Mouse (Mus musculus): ENCODE measurements at regions not wholly inside any gene's neighbourhood (a gene's known extent, or its start where the extent isn't known, plus 50 kb on each side); places are given as distances from the start of the nearest gene placed in this dataset.

- Histone ChIP-seq H3K9me3 (replicated peaks; ENCODE audit: control insufficient read depth, low read length) (no peaks in the 10 kb centered on the region), H3K36me3 (ENCODE audit: control insufficient read depth, insufficient read depth, low read length) (no peaks in the 10 kb centered on the region), H3K4me1 (ENCODE audit: control insufficient read depth, insufficient read depth, low read length) (no peaks in the 10 kb centered on the region), H3K9ac (ENCODE audit: low read length) (no peak overlapping the region), H3K4me2 (ENCODE audit: low read depth, low read length) (no peak overlapping the region), H3K4me3 (replicated peaks; ENCODE audit: low read length) (no peak overlapping the region), H3K27ac (ENCODE audit: low read length) (no peak overlapping the region), H3K27me3 (ENCODE audit: control insufficient read depth, insufficient read depth, low read length) (no peaks in the 10 kb centered on the region)
- ATAC-seq (ENCODE audit: insufficient read depth, low FRiP score) = no peak
- WGBS = 73% methylated on average over 9 of the region's 9 CpGs
These were observed 104.1 kb downstream of the Cxcl12 start for GRCm38 (mm10) chr6:117272227-117272955.

DNA sequence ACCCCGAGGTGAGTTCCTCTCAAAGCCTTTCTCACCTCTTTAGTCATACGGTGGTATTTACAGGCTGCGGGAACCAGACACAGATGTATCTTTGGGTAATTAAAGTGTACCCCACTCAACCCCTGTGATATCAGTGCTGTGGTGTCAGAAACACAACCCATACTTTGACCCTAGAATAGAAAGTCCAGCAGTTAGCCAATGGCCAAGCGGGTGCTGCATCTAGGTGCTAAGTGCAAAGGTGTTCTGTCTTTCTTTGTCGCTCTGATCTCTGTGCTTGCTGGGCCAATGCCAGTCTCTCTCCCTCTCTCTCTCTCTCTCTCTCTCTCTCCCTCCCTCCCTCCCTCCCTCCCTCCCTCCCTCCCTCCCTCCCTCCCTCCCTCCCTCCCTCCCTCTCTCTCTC is 107.6 kb downstream of the Cxcl12 start:
- 77% methylated on average over 5 of the region's 5 CpGs for WGBS
- no peak for ATAC-seq (ENCODE audit: insufficient read depth, low FRiP score)

GRCm38 (mm10) chr6:117276850-117277249 is 108.5 kb downstream of the Cxcl12 start:
- H3K4me1 ChIP-seq (ENCODE audit: control insufficient read depth, insufficient read depth, low read length) = no peaks in the 10 kb centered on the region
- no peak overlapping the region for H3K4me2 ChIP-seq (ENCODE audit: low read depth, low read length)
- H3K36me3 ChIP-seq (ENCODE audit: control insufficient read depth, insufficient read depth, low read length) = no peaks in the 10 kb centered on the region
- no peak for ATAC-seq (ENCODE audit: insufficient read depth, low FRiP score)
- H3K9ac ChIP-seq (ENCODE audit: low read length) = no peak overlapping the region
- H3K27ac ChIP-seq (ENCODE audit: low read length) = no peak overlapping the region
- WGBS = 62% methylated on average over 3 of the region's 3 CpGs
- H3K9me3 ChIP-seq (replicated peaks; ENCODE audit: control insufficient read depth, low read length) = no peaks in the 10 kb centered on the region
- H3K27me3 ChIP-seq (ENCODE audit: control insufficient read depth, insufficient read depth, low read length) = no peaks in the 10 kb centered on the region
- no peak overlapping the region for H3K4me3 ChIP-seq (replicated peaks; ENCODE audit: low read length)

More for the DNA sequence above, 107.6 kb downstream of the Cxcl12 start:
- Histone ChIP-seq H3K9ac (ENCODE audit: low read length) (no peak overlapping the region), H3K4me1 (ENCODE audit: control insufficient read depth, insufficient read depth, low read length) (no peaks in the 10 kb centered on the region), H3K4me2 (ENCODE audit: low read depth, low read length) (no peak overlapping the region), H3K36me3 (ENCODE audit: control insufficient read depth, insufficient read depth, low read length) (no peaks in the 10 kb centered on the region), H3K4me3 (replicated peaks; ENCODE audit: low read length) (no peak overlapping the region), H3K27me3 (ENCODE audit: control insufficient read depth, insufficient read depth, low read length) (no peaks in the 10 kb centered on the region), H3K27ac (ENCODE audit: low read length) (no peak overlapping the region), H3K9me3 (replicated peaks; ENCODE audit: control insufficient read depth, low read length) (no peaks in the 10 kb centered on the region)

DNA sequence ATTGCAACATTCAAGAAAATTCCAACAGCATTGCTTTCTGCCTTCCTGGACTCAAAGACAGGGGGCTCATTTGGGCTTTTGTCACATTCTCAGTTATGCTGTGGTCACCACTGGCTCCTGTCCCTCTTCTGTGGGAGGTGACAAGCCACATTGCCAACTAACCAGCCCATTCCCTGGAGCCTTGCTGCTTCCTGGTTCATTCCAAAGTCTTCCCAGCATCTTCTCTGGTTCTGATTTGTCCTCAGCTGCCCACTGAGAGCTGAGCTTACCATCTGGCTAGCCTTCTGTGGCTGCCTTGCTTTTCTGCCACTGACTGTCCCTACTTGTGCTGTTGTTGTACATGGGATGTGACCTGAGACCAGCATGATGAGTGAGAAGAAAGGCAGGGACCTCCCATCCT is 111.0 kb downstream of the Cxcl12 start:
- ATAC-seq (ENCODE audit: insufficient read depth, low FRiP score) = no peak
- no peak overlapping the region for H3K4me2 ChIP-seq (ENCODE audit: low read depth, low read length)

DNA sequence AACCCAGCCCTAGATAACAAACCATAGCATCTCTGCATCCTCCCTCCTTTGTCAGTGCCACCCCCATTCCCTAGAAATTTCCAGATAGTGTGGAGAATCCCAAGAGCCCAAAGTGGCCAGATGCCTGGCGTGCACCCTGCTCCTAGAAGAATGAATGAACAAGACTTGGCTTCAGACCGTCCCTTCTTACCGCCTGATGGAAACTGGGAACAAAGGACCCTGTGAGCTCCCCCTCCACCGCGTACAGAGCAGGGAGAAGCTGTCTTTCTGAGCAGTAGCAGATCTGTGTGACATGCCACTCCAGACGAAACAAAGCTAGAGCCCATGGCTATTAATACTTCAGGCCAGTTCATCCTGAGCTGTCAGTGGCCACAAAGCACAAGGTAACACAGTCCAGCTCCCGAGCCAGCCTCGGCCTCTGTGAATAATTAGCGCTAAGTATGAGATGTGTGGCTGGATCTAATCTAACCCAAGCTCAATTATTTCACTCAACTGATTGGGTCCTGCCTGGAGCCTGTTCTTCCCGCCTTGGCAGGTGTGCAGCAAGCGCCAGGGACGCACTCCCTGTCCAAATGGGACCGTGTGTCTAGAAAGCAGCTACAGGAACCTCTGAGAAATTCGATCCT is 111.6 kb downstream of the Cxcl12 start:
- ATAC-seq (ENCODE audit: insufficient read depth, low FRiP score) = peak; percentile 40; the same call in 1 of the 2 replicates
- WGBS = 51% methylated on average over 14 of the region's 14 CpGs

More for the DNA sequence above, 111.0 kb downstream of the Cxcl12 start:
- no peaks in the 10 kb centered on the region for H3K4me1 ChIP-seq (ENCODE audit: control insufficient read depth, insufficient read depth, low read length)
- no peaks in the 10 kb centered on the region for H3K36me3 ChIP-seq (ENCODE audit: control insufficient read depth, insufficient read depth, low read length)
- H3K4me3 ChIP-seq (replicated peaks; ENCODE audit: low read length) = no peak overlapping the region
- no peak overlapping the region for H3K9ac ChIP-seq (ENCODE audit: low read length)
- no peaks in the 10 kb centered on the region for H3K9me3 ChIP-seq (replicated peaks; ENCODE audit: control insufficient read depth, low read length)
- H3K27ac ChIP-seq (ENCODE audit: low read length) = no peak overlapping the region
- H3K27me3 ChIP-seq (ENCODE audit: control insufficient read depth, insufficient read depth, low read length) = no peaks in the 10 kb centered on the region

GRCm38 (mm10) chr6:117280911-117281310 is 112.6 kb downstream of the Cxcl12 start:
- no peak overlapping the region for H3K4me3 ChIP-seq (replicated peaks; ENCODE audit: low read length)
- no peak overlapping the region for H3K27ac ChIP-seq (ENCODE audit: low read length)
- no peaks in the 10 kb centered on the region for H3K4me1 ChIP-seq (ENCODE audit: control insufficient read depth, insufficient read depth, low read length)
- H3K9me3 ChIP-seq (replicated peaks; ENCODE audit: control insufficient read depth, low read length) = no peaks in the 10 kb centered on the region
- H3K9ac ChIP-seq (ENCODE audit: low read length) = no peak overlapping the region
- no peak overlapping the region for H3K4me2 ChIP-seq (ENCODE audit: low read depth, low read length)
- no peaks in the 10 kb centered on the region for H3K27me3 ChIP-seq (ENCODE audit: control insufficient read depth, insufficient read depth, low read length)
- no peaks in the 10 kb centered on the region for H3K36me3 ChIP-seq (ENCODE audit: control insufficient read depth, insufficient read depth, low read length)
- ATAC-seq (ENCODE audit: insufficient read depth, low FRiP score) = no peak
- WGBS = 71% methylated on average over 3 of the region's 3 CpGs

More for the DNA sequence above, 111.6 kb downstream of the Cxcl12 start:
- Histone ChIP-seq H3K9ac (ENCODE audit: low read length) (no peak overlapping the region), H3K27me3 (ENCODE audit: control insufficient read depth, insufficient read depth, low read length) (no peaks in the 10 kb centered on the region), H3K27ac (ENCODE audit: low read length) (no peak overlapping the region), H3K4me2 (ENCODE audit: low read depth, low read length) (no peak overlapping the region), H3K9me3 (replicated peaks; ENCODE audit: control insufficient read depth, low read length) (no peaks in the 10 kb centered on the region), H3K4me1 (ENCODE audit: control insufficient read depth, insufficient read depth, low read length) (no peaks in the 10 kb centered on the region), H3K4me3 (replicated peaks; ENCODE audit: low read length) (no peak overlapping the region), H3K36me3 (ENCODE audit: control insufficient read depth, insufficient read depth, low read length) (no peaks in the 10 kb centered on the region)

- 77% methylated on average over 3 of the region's 3 CpGs for WGBS
- no peak for ATAC-seq (ENCODE audit: insufficient read depth, low FRiP score)
These were observed 115.3 kb downstream of the Cxcl12 start for GRCm38 (mm10) chr6:117283616-117284015.

DNA sequence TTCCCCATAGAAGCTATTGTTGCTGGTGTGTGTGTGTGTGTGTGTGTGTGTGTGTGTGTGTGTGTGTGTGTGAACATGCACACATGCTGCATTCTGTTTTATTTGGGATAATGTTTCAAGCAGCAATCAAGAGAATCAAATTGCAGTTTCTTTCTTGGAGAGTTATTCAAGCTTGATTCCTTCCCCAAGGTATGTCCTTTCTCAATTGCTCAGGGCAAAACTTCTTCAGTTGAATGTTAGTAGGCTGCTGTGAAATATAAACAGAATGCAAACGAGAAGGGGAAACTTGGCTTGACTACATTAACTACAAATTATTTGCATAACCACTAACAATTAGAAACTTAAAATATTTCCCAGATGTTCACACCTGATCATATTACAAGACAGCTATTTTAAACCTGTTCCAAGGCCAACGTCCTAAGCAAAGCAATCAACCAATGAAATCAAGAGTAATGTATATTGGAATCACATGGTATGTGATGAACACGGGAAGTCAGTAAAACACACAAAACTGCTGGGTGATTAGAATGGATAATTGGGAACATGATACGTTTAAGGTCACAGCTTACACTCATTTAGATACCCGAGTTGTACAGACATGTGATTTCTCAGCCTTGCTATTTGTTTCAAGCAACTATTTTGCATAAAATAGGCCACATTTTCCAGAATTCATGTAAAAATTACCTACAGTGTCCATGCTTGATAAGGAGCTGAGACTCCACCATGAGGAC is 116.2 kb downstream of the Cxcl12 start:
- no peak for ATAC-seq (ENCODE audit: insufficient read depth, low FRiP score)
- no peak overlapping the region for H3K4me2 ChIP-seq (ENCODE audit: low read depth, low read length)
- no peak overlapping the region for H3K27ac ChIP-seq (ENCODE audit: low read length)
- H3K27me3 ChIP-seq (ENCODE audit: control insufficient read depth, insufficient read depth, low read length) = no peaks in the 10 kb centered on the region
- H3K4me3 ChIP-seq (replicated peaks; ENCODE audit: low read length) = no peak overlapping the region
- WGBS = 70% methylated on average over 5 of the region's 5 CpGs
- H3K9me3 ChIP-seq (replicated peaks; ENCODE audit: control insufficient read depth, low read length) = no peaks in the 10 kb centered on the region
- H3K36me3 ChIP-seq (ENCODE audit: control insufficient read depth, insufficient read depth, low read length) = no peaks in the 10 kb centered on the region
- H3K9ac ChIP-seq (ENCODE audit: low read length) = no peak overlapping the region
- no peaks in the 10 kb centered on the region for H3K4me1 ChIP-seq (ENCODE audit: control insufficient read depth, insufficient read depth, low read length)

More at GRCm38 (mm10) chr6:117283616-117284015, 115.3 kb downstream of the Cxcl12 start:
- Histone ChIP-seq H3K4me3 (replicated peaks; ENCODE audit: low read length) (no peak overlapping the region), H3K27me3 (ENCODE audit: control insufficient read depth, insufficient read depth, low read length) (no peaks in the 10 kb centered on the region), H3K4me2 (ENCODE audit: low read depth, low read length) (no peak overlapping the region), H3K9me3 (replicated peaks; ENCODE audit: control insufficient read depth, low read length) (no peaks in the 10 kb centered on the region), H3K27ac (ENCODE audit: low read length) (no peak overlapping the region), H3K36me3 (ENCODE audit: control insufficient read depth, insufficient read depth, low read length) (no peaks in the 10 kb centered on the region), H3K4me1 (ENCODE audit: control insufficient read depth, insufficient read depth, low read length) (no peaks in the 10 kb centered on the region), H3K9ac (ENCODE audit: low read length) (no peak overlapping the region)

DNA sequence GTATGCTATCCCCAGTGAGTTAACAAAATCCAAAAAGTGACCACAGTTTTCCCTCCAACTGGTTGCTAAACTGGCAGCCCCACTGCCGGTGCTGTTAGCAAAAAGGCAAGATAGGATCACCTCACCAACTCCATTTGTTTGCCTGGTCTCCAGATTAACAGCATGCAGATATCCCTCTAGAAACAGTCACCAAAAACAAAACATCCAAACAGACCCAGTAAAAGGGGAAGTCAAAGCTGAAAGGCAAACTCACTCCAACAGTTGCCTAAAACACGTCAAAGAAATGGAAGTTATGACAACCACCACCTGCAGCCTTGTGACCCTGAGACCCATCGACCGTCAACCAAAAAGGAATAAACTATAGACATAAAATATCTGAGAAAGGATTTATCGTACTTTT is 119.1 kb downstream of the Cxcl12 start:
- WGBS = 62% methylated on average over 5 of the region's 5 CpGs
- no peak for ATAC-seq (ENCODE audit: insufficient read depth, low FRiP score)
- H3K4me3 ChIP-seq (replicated peaks; ENCODE audit: low read length) = no peak overlapping the region
- H3K9ac ChIP-seq (ENCODE audit: low read length) = no peak overlapping the region
- no peaks in the 10 kb centered on the region for H3K27me3 ChIP-seq (ENCODE audit: control insufficient read depth, insufficient read depth, low read length)
- no peak overlapping the region for H3K4me2 ChIP-seq (ENCODE audit: low read depth, low read length)
- no peaks in the 10 kb centered on the region for H3K36me3 ChIP-seq (ENCODE audit: control insufficient read depth, insufficient read depth, low read length)
- no peaks in the 10 kb centered on the region for H3K4me1 ChIP-seq (ENCODE audit: control insufficient read depth, insufficient read depth, low read length)
- H3K27ac ChIP-seq (ENCODE audit: low read length) = no peak overlapping the region
- H3K9me3 ChIP-seq (replicated peaks; ENCODE audit: control insufficient read depth, low read length) = no peaks in the 10 kb centered on the region
